Mouse (Mus musculus) layer of hippocampus, adult 9-11 months (tissue): ENCODE measurements around the gene Gm44511.
A peak's percentile ranks its signal among the peaks of the same experiment; 100 is the strongest.
"Not testable (repeated sequence)": the region's sequence is repeated elsewhere in the genome, so short reads cannot be mapped to it uniquely, and the experiment has no call there.

Experiments used
- DNase-seq: peaks from one replicate; pipeline ENCODE4 v3.0.0; 2022

Gene Gm44511

DNA sequence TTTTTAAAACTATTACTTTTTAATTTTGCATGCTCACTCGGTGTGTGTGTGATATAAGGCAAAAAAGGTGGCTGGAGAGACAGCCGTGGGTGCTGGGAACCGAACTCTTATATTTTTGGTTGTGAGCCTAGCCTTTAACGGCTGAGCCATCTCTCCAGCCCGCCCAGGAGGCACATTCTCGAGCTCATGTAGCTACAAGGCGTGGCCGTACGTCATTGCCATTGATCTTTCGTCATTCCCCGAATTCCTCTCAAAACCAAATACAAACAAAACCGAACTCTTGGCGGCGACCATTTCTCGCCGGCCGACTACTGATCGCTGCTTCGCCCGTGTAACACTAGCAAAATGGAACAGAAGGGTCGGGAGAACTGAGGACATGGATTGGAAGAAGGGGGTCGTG is 66.1 kb downstream of the Gm44511 start:
- peak; percentile 86 for DNase-seq

DNA sequence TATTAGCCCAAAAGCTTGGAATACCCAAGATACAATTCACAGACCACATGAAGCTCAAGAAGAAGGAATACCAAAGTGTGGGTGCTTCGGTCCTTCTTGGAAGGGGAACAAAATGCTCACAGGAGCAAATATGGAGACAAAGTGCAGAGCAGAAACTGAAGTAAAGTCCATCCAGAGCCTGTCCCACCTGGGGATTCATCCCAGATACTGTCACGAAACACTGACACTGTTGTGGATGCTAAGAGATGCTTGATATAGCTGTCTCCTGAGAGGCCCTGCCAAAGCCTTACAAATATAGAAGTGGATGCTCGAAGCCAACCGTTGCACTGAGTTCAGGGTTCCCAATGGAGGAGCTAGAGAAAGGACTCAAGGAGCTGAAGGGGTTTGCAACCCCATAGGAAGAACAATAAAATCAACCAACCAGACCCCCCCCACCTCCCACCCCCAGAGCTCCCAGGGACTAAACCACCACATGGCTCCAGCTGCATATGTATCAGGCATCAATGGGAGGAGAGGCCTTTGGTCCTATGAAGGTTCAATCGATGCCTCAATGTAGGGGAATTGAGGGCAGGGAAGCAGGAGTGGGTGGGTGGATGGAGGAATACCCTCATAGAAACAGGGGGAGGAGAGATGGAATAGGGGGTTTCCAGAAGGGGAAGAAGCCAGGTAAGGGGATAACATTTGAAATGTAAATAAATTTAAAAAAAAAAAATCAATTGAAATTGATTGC is 66.7 kb downstream of the Gm44511 start:
- no peak for DNase-seq

DNA sequence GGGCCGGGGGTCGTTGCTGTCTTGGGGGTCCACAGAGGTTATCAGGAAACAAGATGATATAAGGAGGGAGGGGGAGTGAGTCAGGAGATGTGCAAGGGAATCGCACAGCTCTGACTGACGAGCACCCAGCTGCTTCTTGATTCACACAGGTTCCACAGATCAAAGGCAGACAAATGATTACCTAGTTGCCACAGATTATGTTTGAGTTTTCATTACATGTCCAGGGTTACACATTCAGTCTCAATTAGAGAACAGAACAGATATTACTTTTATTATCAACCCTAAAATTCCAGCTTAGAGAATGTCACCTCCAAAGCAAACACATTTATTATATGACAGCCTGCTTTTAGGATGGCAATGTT is 70.7 kb downstream of the Gm44511 start:
- not testable (repeated sequence) for DNase-seq

DNA sequence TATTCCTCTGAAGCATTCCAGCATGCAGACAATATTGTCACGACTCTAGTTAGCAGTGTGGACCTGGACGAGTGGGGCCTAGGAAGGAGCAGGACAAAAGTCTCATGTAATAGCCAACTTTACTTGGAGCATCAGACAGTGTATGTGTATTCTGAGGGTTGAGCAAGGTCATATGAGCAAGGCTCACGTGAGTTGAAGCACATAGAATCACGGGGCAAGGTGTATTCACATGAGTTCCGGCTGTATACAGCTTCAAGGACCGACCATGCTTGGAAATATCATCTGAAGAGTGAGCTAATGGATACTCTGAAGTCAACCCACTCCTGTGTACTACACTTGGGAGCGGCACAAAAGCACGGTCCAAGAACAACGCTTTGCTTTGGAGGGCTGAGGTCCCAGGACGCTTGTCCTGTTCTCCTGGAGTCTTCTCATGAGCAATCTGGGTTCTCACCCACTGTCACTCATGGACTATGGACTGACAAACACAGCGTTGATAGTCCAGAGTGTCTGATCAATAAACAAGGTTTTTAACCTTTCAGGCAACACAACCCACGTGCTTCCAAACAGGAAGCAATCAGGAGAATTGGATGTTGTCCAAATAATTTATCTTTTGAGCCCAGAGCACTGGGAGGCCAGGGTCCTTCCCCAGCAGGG is 71.2 kb downstream of the Gm44511 start:
- not testable (repeated sequence) for DNase-seq

DNA sequence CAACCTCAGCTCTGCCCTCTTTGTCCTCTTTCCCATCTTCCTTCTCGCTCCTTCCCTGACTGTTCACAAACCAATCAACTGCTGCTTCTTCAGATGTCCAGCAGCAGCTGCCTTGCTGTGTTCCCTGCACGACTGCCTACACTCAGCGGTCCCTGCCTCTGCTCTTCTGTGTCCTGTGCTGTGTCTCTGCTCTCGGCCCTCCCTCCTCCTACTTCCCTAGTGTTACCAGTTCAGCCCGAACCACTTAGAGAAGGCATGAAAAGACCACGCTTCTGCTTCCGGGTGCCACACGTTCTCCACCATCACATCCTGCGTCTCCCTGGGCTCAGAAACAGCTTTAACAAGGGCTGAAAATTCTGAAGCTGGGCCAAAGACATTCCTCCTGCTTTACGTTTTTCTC is 71.8 kb downstream of the Gm44511 start:
- DNase-seq: not testable (repeated sequence)

DNA sequence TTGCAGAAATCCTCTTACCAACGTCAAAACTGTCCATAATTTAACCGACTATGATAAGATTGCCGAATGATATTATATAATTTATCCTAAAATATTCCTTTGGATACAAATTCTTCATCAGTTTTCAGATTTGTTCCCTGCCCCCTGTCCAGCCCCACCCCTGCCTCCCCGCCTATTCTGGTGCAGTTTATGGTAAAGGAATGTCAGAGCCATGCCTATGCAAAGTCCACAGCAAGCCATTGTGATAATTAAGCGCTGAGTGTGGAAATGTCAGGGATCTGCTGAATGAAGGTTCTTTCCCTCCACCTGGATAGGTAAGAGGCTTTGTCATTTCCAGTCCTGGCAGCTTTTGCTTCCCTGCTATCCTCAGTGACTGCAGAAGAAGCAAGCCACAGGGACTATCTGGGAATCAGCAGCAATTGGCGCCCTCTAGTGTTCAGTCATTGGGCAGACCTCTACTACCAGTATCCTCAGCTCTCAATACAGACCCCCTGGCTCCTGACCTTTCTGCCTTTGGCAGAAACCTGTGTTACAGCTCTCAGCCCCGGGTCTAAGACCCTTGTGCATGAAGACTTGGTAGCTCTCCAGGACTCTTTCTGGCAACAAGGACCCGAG is 72.4 kb downstream of the Gm44511 start:
- peak; percentile 88 for DNase-seq

DNA sequence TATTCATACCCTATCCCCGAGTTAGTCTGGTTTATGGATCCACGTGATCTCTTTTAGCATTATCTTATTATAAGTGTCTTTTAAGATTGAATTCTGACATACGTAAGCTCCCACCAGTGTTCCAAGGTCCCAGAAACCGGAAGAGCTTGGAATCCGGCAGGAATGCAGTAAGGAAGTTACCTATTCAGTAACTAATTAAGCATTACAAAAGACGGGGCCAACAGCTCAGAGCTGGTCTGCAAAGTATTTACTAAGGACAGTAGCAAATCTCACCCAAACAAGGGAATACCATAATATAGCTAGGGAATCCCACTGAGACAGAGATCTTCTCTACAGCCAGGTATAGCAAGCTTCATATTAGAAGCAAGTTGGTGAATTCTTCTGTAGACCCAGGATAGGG is 79.1 kb downstream of the Gm44511 start:
- DNase-seq: not testable (repeated sequence)

DNA sequence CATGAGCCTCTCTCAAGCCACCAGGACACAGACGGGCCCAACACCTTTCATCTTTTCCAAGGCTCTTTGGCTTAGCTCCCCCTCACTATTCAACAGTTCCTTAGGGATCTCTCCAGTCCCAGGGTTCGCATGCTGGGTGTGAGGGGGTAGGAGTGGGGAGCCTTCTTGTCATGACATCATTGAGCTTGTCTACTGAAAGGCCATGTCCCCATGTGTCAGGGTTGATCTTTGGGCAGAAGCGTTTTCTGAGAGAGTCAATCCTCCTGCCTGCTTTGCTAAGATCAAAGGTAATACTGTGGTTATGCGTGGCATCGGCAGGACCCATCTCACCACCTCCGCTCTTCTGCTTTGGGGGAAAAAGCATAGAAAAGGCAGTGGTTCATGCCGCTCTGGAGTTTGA is 88.7 kb downstream of the Gm44511 start:
- DNase-seq: no peak

DNA sequence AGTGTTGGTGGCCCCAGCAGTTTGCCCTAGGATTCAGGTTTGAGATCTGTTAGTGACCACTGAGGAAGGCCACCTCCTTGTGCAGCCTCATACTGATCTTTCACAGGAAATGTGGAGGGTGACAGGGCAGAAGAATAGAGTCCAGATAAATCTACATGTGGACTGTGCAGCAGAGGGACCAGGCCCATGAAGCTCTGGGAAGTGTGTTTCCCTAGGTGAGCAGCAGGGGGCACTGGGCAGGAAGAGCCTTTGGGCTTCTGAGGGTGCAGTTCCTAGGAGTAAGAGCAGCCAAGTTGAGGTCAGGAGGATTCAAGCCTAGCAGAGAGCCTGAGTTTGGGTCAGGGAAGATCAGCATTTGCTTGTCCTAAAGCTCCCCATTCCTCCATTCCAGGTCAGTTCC is 90.0 kb downstream of the Gm44511 start:
- DNase-seq: no peak

DNA sequence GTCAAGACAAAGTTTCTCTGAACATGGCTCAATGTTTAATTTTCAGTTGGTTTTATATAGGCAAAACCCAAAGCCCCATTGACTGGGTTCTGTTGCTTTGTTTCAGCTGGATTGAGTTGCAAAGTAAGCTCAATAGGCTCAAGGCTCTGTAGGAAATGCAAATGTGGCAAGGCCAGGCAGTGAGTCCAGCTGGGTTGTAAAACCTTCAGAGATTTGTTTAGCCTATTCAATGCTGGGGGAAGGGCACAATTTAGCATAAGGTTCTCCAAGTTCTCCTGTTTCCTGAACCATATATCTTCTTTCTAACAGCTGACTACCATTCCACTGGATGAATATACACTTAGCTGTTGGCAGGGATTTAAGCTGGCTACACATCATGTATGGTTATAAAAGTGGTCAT is 91.2 kb downstream of the Gm44511 start:
- no peak for DNase-seq

DNA sequence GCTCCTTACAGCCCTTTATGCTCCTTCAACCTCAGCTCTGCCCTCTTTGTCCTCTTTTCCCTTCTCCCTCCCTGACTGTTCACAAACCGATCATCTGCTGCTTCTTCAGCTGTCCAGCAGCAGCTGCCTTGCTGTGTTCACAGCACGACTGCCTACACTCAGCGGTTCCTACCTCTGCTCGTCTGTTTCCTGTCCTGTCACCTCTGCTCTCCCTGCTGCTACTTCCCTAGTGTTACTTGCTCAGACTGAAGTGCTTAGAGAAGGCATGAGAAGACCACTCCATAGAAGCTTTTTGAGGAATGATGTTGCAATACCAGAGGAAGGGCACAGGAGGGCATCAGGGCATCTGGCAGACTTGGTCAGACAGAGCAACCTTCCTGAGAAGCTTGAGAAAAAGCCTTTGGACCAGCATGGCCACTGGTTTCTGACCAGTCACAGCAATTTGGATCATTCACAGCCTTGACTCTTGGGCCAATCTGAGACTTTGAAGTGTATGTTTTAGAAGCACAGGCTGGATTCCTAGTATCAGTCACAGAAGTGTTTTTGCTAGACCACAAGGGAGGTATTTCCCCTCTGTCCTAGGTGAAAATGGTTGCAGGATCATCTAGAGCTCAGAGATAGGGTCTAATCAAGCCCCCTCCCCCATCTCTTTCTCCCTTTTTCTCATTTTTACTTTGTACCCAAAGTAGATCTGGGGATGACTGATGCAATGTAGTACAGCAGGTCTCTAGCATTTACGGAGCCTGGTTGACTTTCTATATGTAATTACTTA is 92.0 kb downstream of the Gm44511 start:
- no peak for DNase-seq

DNA sequence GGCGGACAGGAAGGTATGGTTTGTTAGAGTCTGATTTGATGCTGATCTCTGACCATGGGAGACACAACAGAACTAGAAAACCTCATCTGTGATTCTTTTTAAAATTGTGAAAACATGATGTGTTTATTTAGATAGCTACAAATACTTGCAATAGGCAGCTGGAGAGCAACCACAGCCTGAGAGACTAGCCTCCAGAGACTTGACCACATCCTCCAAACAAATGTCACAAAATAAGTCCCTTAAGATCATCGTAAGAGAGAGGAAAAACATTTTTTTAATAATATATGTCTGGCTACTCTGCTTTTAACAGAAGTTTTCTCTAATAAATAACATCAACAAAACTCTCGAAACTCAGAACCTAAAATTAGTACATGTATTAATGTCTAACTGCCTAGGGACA is 94.1 kb downstream of the Gm44511 start:
- DNase-seq: no peak
